18 mouse cellular contexts compared by ENCODE assay signal in the genomic region with DNA sequence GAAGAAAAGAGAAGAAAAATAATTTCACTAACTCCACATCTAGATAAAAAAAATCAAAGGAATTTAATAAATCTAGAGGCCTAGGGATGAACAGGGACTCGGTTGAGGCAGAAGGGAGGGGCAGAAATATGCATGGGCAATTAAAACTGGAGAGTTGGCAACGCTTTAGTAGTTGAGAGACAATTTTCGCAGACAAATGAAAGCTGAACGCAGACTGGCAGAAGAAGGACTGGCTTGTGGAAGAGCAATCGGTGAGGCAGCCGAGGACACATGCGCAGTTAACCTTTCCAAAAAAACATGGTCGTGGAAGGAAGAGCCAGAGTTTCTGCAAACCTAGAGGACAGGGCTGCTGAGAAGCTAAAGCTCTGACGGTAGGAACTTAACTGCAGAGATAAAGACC.
DNase-seq lines count a peak whose midpoint lies in the region; ATAC-seq and TF ChIP-seq lines count a peak whose summit lies in the region.
"Had no signal": no experiment of that assay in that cellular context is flagged by ENCODE, and none has a peak within 500 bp of the region (broad histone marks: within the 10 kb centered on the region; RNA-seq: fewer than 3 reads in every experiment).

No protein-coding gene starts in this region.

- H3K27me3 ChIP-seq in forebrain, embryonic 15.5 days = no peaks in the 10 kb centered on the region
- H3K27me3 ChIP-seq in forebrain, embryonic 11.5 days (ENCODE audit: control insufficient read depth, insufficient read depth, low read length) = no peaks in the 10 kb centered on the region; the same call in 1 of the 2 replicates
- no peaks in the 10 kb centered on the region for H3K27me3 ChIP-seq in intestine, embryonic 14.5 days (replicated peaks; ENCODE audit: control insufficient read depth, insufficient read depth, low read length)
- no peaks in the 10 kb centered on the region for H3K27me3 ChIP-seq in intestine, embryonic 16.5 days (replicated peaks; ENCODE audit: control insufficient read depth, insufficient read depth, low read length)
- H3K27me3 ChIP-seq in small intestine, adult 2 months (ENCODE audit: control insufficient read depth, insufficient read depth, low read length) = no peaks in the 10 kb centered on the region
- no peaks in the 10 kb centered on the region for H3K27me3 ChIP-seq in midbrain, embryonic 10.5 days (ENCODE audit: low read depth, poor library complexity, severe bottlenecking)
- H3K27me3 ChIP-seq: CH12.LX; midbrain, embryonic 13.5 days had no signal

- no peak overlapping the region for H3K4me3 ChIP-seq in forebrain, embryonic 15.5 days
- H3K4me3 ChIP-seq in forebrain, embryonic 11.5 days (ENCODE audit: low read depth, low read length) = no peak overlapping the region
- no peak overlapping the region for H3K4me3 ChIP-seq in intestine, embryonic 14.5 days (ENCODE audit: low read depth, low read length)
- H3K4me3 ChIP-seq in intestine, embryonic 16.5 days (ENCODE audit: low read length) = no peak overlapping the region
- H3K4me3 ChIP-seq in small intestine, adult 2 months (ENCODE audit: low read depth, low read length) = no peak overlapping the region
- no peak overlapping the region for H3K4me3 ChIP-seq in midbrain, embryonic 10.5 days
- H3K4me3 ChIP-seq: erythroblast, embryonic 14.5 days; midbrain, embryonic 13.5 days; myocyte had no signal

- ATAC-seq in forebrain, embryonic 15.5 days (replicated peaks) = peak; percentile 41; the same call in 1 of the 2 replicates
- no peak for ATAC-seq in forebrain, embryonic 11.5 days (replicated peaks; ENCODE audit: low FRiP score)
- no peak for ATAC-seq in intestine, embryonic 14.5 days (replicated peaks; ENCODE audit: low FRiP score, low TSS enrichment, low read depth)
- ATAC-seq in intestine, embryonic 16.5 days = no peak
- ATAC-seq: inflammation-experienced regulatory T-cells, adult 6 months; midbrain, embryonic 13.5 days had no signal

- TF ChIP-seq CTCF in small intestine, adult 2 months (IDR thresholded peaks at IDR 0.05; ENCODE audit: extremely low read depth, insufficient read length, insufficient replicate concordance, low read depth, low read length) = no peak

- no peak for TF ChIP-seq POLR2A in small intestine, adult 2 months (IDR thresholded peaks at IDR 0.05; ENCODE audit: low read depth, low read length)

- H3K4me2 ChIP-seq in forebrain, embryonic 15.5 days (replicated peaks) = no peak overlapping the region
- no peak overlapping the region for H3K4me2 ChIP-seq in forebrain, embryonic 11.5 days (ENCODE audit: low read depth, low read length, severe bottlenecking)
- no peak overlapping the region for H3K4me2 ChIP-seq in intestine, embryonic 14.5 days (ENCODE audit: low read length)
- no peak overlapping the region for H3K4me2 ChIP-seq in intestine, embryonic 16.5 days (ENCODE audit: low read depth, low read length)
- H3K4me2 ChIP-seq: midbrain, embryonic 13.5 days had no signal

- no peaks in the 10 kb centered on the region for H3K9me3 ChIP-seq in forebrain, embryonic 15.5 days
- H3K9me3 ChIP-seq in forebrain, embryonic 11.5 days (ENCODE audit: control insufficient read depth, low read length) = no peaks in the 10 kb centered on the region
- H3K9me3 ChIP-seq in intestine, embryonic 14.5 days (ENCODE audit: control insufficient read depth, low read length) = no peaks in the 10 kb centered on the region
- H3K9me3 ChIP-seq in intestine, embryonic 16.5 days (ENCODE audit: control insufficient read depth, low read length) = no peaks in the 10 kb centered on the region
- H3K9me3 ChIP-seq in midbrain, embryonic 10.5 days (replicated peaks) = no peaks in the 10 kb centered on the region
- H3K9me3 ChIP-seq: midbrain, embryonic 13.5 days had no signal

- DNase-seq in forebrain, embryonic 11.5 days (ENCODE audit: low spot score) = no peak
- DNase-seq in intestine, embryonic 14.5 days (ENCODE audit: low spot score) = no peak
- DNase-seq in brain, adult 2 months (ENCODE audit: low read depth, low spot score) = peak; percentile 13
- no peak for DNase-seq in embryo, embryonic 10.5 days (ENCODE audit: low spot score)
- no peak for DNase-seq in midbrain, embryonic 10.5 days (ENCODE audit: low spot score)
- DNase-seq: adrenal gland, adult 2 months; cerebellum, adult 18-20 months; left cerebral cortex, postnatal 4 days; lung, adult 18-20 months; thymus, postnatal 36 days had no signal

- H3K27ac ChIP-seq in forebrain, embryonic 15.5 days (replicated peaks) = no peak overlapping the region
- H3K27ac ChIP-seq in forebrain, embryonic 11.5 days (ENCODE audit: low read depth, low read length) = no peak overlapping the region
- H3K27ac ChIP-seq in intestine, embryonic 14.5 days (ENCODE audit: low read depth) = 0 out of 2 replicates have a peak overlapping the region, but pooled peaks have one; percentile 16
- H3K27ac ChIP-seq in intestine, embryonic 16.5 days (ENCODE audit: low read length) = no peak overlapping the region
- peak overlapping the region; percentile 55 for H3K27ac ChIP-seq in small intestine, adult 2 months (ENCODE audit: insufficient read depth, low read depth, low read length)
- no peak overlapping the region for H3K27ac ChIP-seq in midbrain, embryonic 10.5 days (replicated peaks)
- H3K27ac ChIP-seq: midbrain, embryonic 13.5 days had no signal

- H3K4me1 ChIP-seq in forebrain, embryonic 15.5 days = 0 out of 2 replicates have a peak, but pooled peaks cover 2% of the 10 kb centered on the region
- no peaks in the 10 kb centered on the region for H3K4me1 ChIP-seq in forebrain, embryonic 11.5 days (replicated peaks; ENCODE audit: control insufficient read depth, insufficient read depth, low read length)
- H3K4me1 ChIP-seq in intestine, embryonic 14.5 days (replicated peaks; ENCODE audit: control insufficient read depth, insufficient read depth, low read length) = peaks cover 7% of the 10 kb centered on the region; the same call in 1 of the 2 replicates
- H3K4me1 ChIP-seq in intestine, embryonic 16.5 days (ENCODE audit: control insufficient read depth, insufficient read depth, low read length) = no peaks in the 10 kb centered on the region
- H3K4me1 ChIP-seq in small intestine, adult 2 months (ENCODE audit: control insufficient read depth, insufficient read depth, insufficient read length, low read length) = no peaks in the 10 kb centered on the region; the same call in 1 of the 2 replicates
- H3K4me1 ChIP-seq in midbrain, embryonic 10.5 days = peaks cover under 1% of the 10 kb centered on the region; the same call in 1 of the 2 replicates
- H3K4me1 ChIP-seq: midbrain, embryonic 13.5 days had no signal

- no peaks in the 10 kb centered on the region for H3K36me3 ChIP-seq in forebrain, embryonic 15.5 days
- no peaks in the 10 kb centered on the region for H3K36me3 ChIP-seq in forebrain, embryonic 11.5 days (ENCODE audit: control insufficient read depth, insufficient read depth, low read length)
- H3K36me3 ChIP-seq in intestine, embryonic 14.5 days (ENCODE audit: control insufficient read depth, insufficient read depth, low read length) = no peaks in the 10 kb centered on the region
- H3K36me3 ChIP-seq in intestine, embryonic 16.5 days (ENCODE audit: control insufficient read depth, insufficient read depth, low read length) = no peaks in the 10 kb centered on the region
- no peaks in the 10 kb centered on the region for H3K36me3 ChIP-seq in small intestine, adult 2 months (ENCODE audit: control insufficient read depth, insufficient read depth, low read length)
- H3K36me3 ChIP-seq in midbrain, embryonic 10.5 days = no peaks in the 10 kb centered on the region
- H3K36me3 ChIP-seq: midbrain, embryonic 13.5 days had no signal

- 53% methylated on average over 9 of the region's 9 CpGs for WGBS in forebrain, embryonic 15.5 days
- WGBS in forebrain, embryonic 11.5 days = 84% methylated on average over 9 of the region's 9 CpGs
- 58% methylated on average over 9 of the region's 9 CpGs for WGBS in intestine, embryonic 14.5 days
- 58% methylated on average over 9 of the region's 9 CpGs for WGBS in intestine, embryonic 16.5 days
- 66% methylated on average over 9 of the region's 9 CpGs for WGBS in small intestine, adult 2 months
- WGBS in midbrain, embryonic 10.5 days = 89% methylated on average over 9 of the region's 9 CpGs

- H3K9ac ChIP-seq in forebrain, embryonic 15.5 days (replicated peaks) = no peak overlapping the region
- no peak overlapping the region for H3K9ac ChIP-seq in forebrain, embryonic 11.5 days (ENCODE audit: low read length)
- H3K9ac ChIP-seq in intestine, embryonic 14.5 days (ENCODE audit: low read length) = no peak overlapping the region
- H3K9ac ChIP-seq in intestine, embryonic 16.5 days (ENCODE audit: low read depth, low read length) = no peak overlapping the region
- H3K9ac ChIP-seq: midbrain, embryonic 13.5 days had no signal

Comparison
In these comparisons a context has a peak if more than half of its experiments do, and no peak if none do; other contexts are left out.
1. H3K27ac ChIP-seq: peak in intestine, embryonic 14.5 days (single experiment) and small intestine, adult 2 months (single experiment); none in forebrain, embryonic 15.5 days (single experiment), forebrain, embryonic 11.5 days (single experiment), intestine, embryonic 16.5 days (single experiment) and midbrain, embryonic 10.5 days (single experiment).